Mouse (Mus musculus) MEL (cell line): ENCODE results near the gene Ugt1a10.
"Not testable (repeated sequence)": the region's sequence is repeated elsewhere in the genome, so short reads cannot be mapped to it uniquely, and the experiment has no call there.

Experiments used
- CTCF ChIP-seq, 3 experiments: IDR thresholded peaks in 2 of 3; conservative IDR thresholded peaks in 1 of 3; 2 replicates each; pipeline ENCODE4 v1.5.1; 2011 to 2012; ENCODE audit warnings: low read length in 3 of 3, low read depth in 2 of 3, mild to moderate bottlenecking in 2 of 3, improper control_type of control experiment in 1 of 3, inconsistent platforms in 1 of 3, mixed read lengths in 1 of 3, moderate library complexity in 1 of 3; ENCODE audit not compliant: control insufficient read depth in 1 of 3, insufficient read depth in 1 of 3, poor library complexity in 1 of 3, severe bottlenecking in 1 of 3
- E2F4 ChIP-seq: IDR thresholded peaks from 2 replicates; pipeline ENCODE4 v1.6.1; 2011; ENCODE audit warnings: low read depth, low read length, improper control_type of control experiment, borderline replicate concordance
- EP300 ChIP-seq, 2 experiments: IDR thresholded peaks; 2 replicates each; pipeline ENCODE4 v1.6.1; 2011; ENCODE audit warnings: improper control_type of control experiment in 2 of 2, low read length in 2 of 2, low read depth in 1 of 2, mild to moderate bottlenecking in 1 of 2
- MAX ChIP-seq: IDR thresholded peaks from 2 replicates; pipeline ENCODE4 v1.6.1; 2011; ENCODE audit warnings: low read length, improper control_type of control experiment
- POLR2A ChIP-seq, 2 experiments: IDR thresholded peaks; 2 replicates each; pipeline ENCODE4 v1.6.1; 2011 to 2012; ENCODE audit warnings: low read length in 2 of 2, mild to moderate bottlenecking in 2 of 2, control low read depth in 1 of 2, improper control_type of control experiment in 1 of 2, low read depth in 1 of 2, moderate library complexity in 1 of 2; ENCODE audit not compliant: control insufficient read depth in 1 of 2, insufficient read depth in 1 of 2, poor library complexity in 1 of 2
- POLR2AphosphoS2 ChIP-seq: IDR thresholded peaks from 2 replicates; pipeline ENCODE4 v1.6.1; 2011; ENCODE audit warnings: low read length, improper control_type of control experiment
- TBP ChIP-seq: IDR thresholded peaks from 2 replicates; pipeline ENCODE4 v1.8.0; 2011; ENCODE audit warnings: low read depth, low read length, improper control_type of control experiment
- ZC3H11A ChIP-seq: IDR thresholded peaks from 2 replicates; pipeline ENCODE4 v1.6.1; 2012; ENCODE audit warnings: low read depth, mild to moderate bottlenecking, inconsistent platforms, low read length, improper control_type of control experiment

DNA sequence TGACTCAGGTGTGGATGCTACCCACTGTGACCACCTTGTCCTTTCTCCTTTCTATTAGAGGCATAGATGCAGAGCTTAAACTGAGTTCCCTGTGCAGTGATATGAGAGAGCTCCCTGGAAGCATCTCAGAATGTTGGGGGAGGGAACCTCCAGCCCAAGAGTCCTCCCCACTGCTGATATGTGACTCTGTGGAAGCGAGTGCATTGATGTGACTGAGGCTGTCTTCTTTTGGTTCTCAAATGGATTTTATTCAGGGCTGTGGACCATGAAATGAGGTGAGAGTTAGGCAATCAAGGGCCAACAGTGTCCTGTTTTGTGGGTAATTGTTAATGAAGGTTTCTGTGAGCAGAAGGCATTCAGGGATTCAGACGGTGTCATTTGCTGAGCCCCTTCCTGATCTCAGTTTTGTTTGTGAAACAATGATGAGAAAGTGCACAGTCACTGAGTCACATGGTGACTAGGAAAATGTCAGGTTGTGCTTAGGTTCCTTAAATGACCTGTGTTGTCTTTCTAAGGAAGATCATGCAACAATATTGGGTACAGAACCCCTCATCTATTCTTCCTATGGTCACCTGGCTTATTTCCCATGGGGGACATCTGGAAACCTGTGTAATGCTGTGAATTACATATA is 11.4 kb downstream of the Ugt1a10 start:
- TF ChIP-seq POLR2A (IDR thresholded peaks at IDR 0.05; ENCODE audit: control insufficient read depth in 1 of 2, insufficient read depth in 1 of 2, low read depth in 1 of 2, low read length in 2 of 2, poor library complexity in 1 of 2); CTCF (IDR thresholded peaks at IDR 0.05 in 2 of 3, conservative IDR thresholded peaks at IDR 0.05 in 1 of 3; ENCODE audit: control insufficient read depth in 1 of 3, insufficient read depth in 1 of 3, low read depth in 2 of 3, low read length in 3 of 3, poor library complexity in 1 of 3, severe bottlenecking in 1 of 3); POLR2AphosphoS2; ZC3H11A; EP300 (IDR thresholded peaks at IDR 0.05; ENCODE audit: low read depth in 1 of 2, low read length in 2 of 2); MAX; E2F4; TBP: not testable (repeated sequence)
